Mouse (Mus musculus): ENCODE measurements around the gene Olfr1424. TPM values are rescaled to one million over a fixed set of nuclear protein-coding genes. Genes with fewer than 3 reads are reported as not detected.
"Not testable (repeated sequence)": the region's sequence is repeated elsewhere in the genome, so short reads cannot be mapped to it uniquely, and the experiment has no call there.

The Olfr1424 gene
- not detected in 2 replicates for polyA plus RNA-seq (2015; fragmentation: Nextera tagmentation; extraction: Ambion mirVana)

GRCm38 (mm10) chr19:12062582-12062981, at the start of gene Olfr1424:
Olfr1424 (minus strand) TSS chr19:12062682.
- 90% methylated on average over 1 of the region's 1 CpGs for WGBS
- not testable (repeated sequence) for H3K9ac ChIP-seq (replicated peaks; ENCODE audit: low read length); H3K27me3 ChIP-seq (ENCODE audit: insufficient read depth, low read length); H3K4me1 ChIP-seq (ENCODE audit: insufficient read depth, low read length); H3K4me2 ChIP-seq (replicated peaks; ENCODE audit: low read depth, low read length); H3K36me3 ChIP-seq (ENCODE audit: insufficient read depth, low read length); ATAC-seq (ENCODE audit: low FRiP score, low TSS enrichment); H3K4me3 ChIP-seq (ENCODE audit: low read length); H3K9me3 ChIP-seq (ENCODE audit: low read length); H3K27ac ChIP-seq (ENCODE audit: low read length)

- ATAC-seq (ENCODE audit: low FRiP score, low TSS enrichment): no peak
- Histone ChIP-seq H3K9ac (replicated peaks; ENCODE audit: low read length) (no peak overlapping the region), H3K4me3 (ENCODE audit: low read length) (no peak overlapping the region), H3K9me3 (ENCODE audit: low read length) (no peaks in the 10 kb centered on the region), H3K36me3 (ENCODE audit: insufficient read depth, low read length) (no peaks in the 10 kb centered on the region), H3K27me3 (ENCODE audit: insufficient read depth, low read length) (no peaks in the 10 kb centered on the region), H3K4me2 (replicated peaks; ENCODE audit: low read depth, low read length) (no peak overlapping the region), H3K27ac (ENCODE audit: low read length) (no peak overlapping the region), H3K4me1 (ENCODE audit: insufficient read depth, low read length) (no peaks in the 10 kb centered on the region)
- WGBS: 58% methylated on average over 1 of the region's 1 CpGs
Measured at GRCm38 (mm10) chr19:12104541-12104940, 42.1 kb upstream of the Olfr1424 start.

GRCm38 (mm10) chr19:12103234-12103633, 40.8 kb upstream of the Olfr1424 start, which contains the start of gene Olfr1427:
Olfr1427 (minus strand) TSS chr19:12103334.
- ATAC-seq (ENCODE audit: low FRiP score, low TSS enrichment): no peak
- H3K4me3 ChIP-seq (ENCODE audit: low read length): no peak within 1 kb of the TSS
- 94% methylated on average over 2 of the region's 2 CpGs for WGBS

GRCm38 (mm10) chr19:12091913-12092312, 29.4 kb upstream of the Olfr1424 start, which contains the start of gene Olfr1426:
Olfr1426 (minus strand) TSS chr19:12092013.
- H3K9ac ChIP-seq (replicated peaks; ENCODE audit: low read length): no peak within 1 kb of the TSS
- 78% methylated on average over 1 of the region's 1 CpGs for WGBS
- H3K9me3 ChIP-seq (ENCODE audit: low read length): no peaks in the 10 kb centered on the region
- H3K27me3 ChIP-seq (ENCODE audit: insufficient read depth, low read length): no peaks in the 10 kb centered on the region
- no peak within 1 kb of the TSS for H3K4me2 ChIP-seq (replicated peaks; ENCODE audit: low read depth, low read length)
- no peak within 1 kb of the TSS for H3K4me3 ChIP-seq (ENCODE audit: low read length)
- ATAC-seq (ENCODE audit: low FRiP score, low TSS enrichment): no peak
- no peak within 1 kb of the TSS for H3K27ac ChIP-seq (ENCODE audit: low read length)
- H3K4me1 ChIP-seq (ENCODE audit: insufficient read depth, low read length): no peaks in the 10 kb centered on the region
- H3K36me3 ChIP-seq (ENCODE audit: insufficient read depth, low read length): no peaks in the 10 kb centered on the region

More at GRCm38 (mm10) chr19:12103234-12103633, 40.8 kb upstream of the Olfr1424 start, which contains the start of gene Olfr1427:
- Histone ChIP-seq H3K36me3 (ENCODE audit: insufficient read depth, low read length) (no peaks in the 10 kb centered on the region), H3K9me3 (ENCODE audit: low read length) (no peaks in the 10 kb centered on the region), H3K27me3 (ENCODE audit: insufficient read depth, low read length) (no peaks in the 10 kb centered on the region), H3K4me2 (replicated peaks; ENCODE audit: low read depth, low read length) (no peak within 1 kb of the TSS), H3K27ac (ENCODE audit: low read length) (no peak within 1 kb of the TSS), H3K9ac (replicated peaks; ENCODE audit: low read length) (no peak within 1 kb of the TSS), H3K4me1 (ENCODE audit: insufficient read depth, low read length) (no peaks in the 10 kb centered on the region)

GRCm38 (mm10) chr19:12077631-12078030, 15.1 kb upstream of the Olfr1424 start, which contains the start of gene Olfr1425:
Olfr1425 (minus strand) TSS chr19:12077731.
- not testable (repeated sequence) for ATAC-seq (ENCODE audit: low FRiP score, low TSS enrichment); H3K4me2 ChIP-seq (replicated peaks; ENCODE audit: low read depth, low read length); H3K27me3 ChIP-seq (ENCODE audit: insufficient read depth, low read length); H3K27ac ChIP-seq (ENCODE audit: low read length); H3K9me3 ChIP-seq (ENCODE audit: low read length); H3K36me3 ChIP-seq (ENCODE audit: insufficient read depth, low read length); H3K9ac ChIP-seq (replicated peaks; ENCODE audit: low read length); H3K4me1 ChIP-seq (ENCODE audit: insufficient read depth, low read length); H3K4me3 ChIP-seq (ENCODE audit: low read length)
- 82% methylated on average over 4 of the region's 4 CpGs for WGBS

GRCm38 (mm10) chr19:12069546-12069945, 7.1 kb upstream of the Olfr1424 start:
- not testable (repeated sequence) for H3K9ac ChIP-seq (replicated peaks; ENCODE audit: low read length); H3K9me3 ChIP-seq (ENCODE audit: low read length); H3K27ac ChIP-seq (ENCODE audit: low read length); H3K4me2 ChIP-seq (replicated peaks; ENCODE audit: low read depth, low read length); H3K4me1 ChIP-seq (ENCODE audit: insufficient read depth, low read length); H3K4me3 ChIP-seq (ENCODE audit: low read length); ATAC-seq (ENCODE audit: low FRiP score, low TSS enrichment); H3K36me3 ChIP-seq (ENCODE audit: insufficient read depth, low read length); H3K27me3 ChIP-seq (ENCODE audit: insufficient read depth, low read length)
- WGBS: 89% methylated on average over 1 of the region's 1 CpGs

GRCm38 (mm10) chr19:12067806-12068205, 5.3 kb upstream of the Olfr1424 start:
- WGBS: 69% methylated on average over 1 of the region's 1 CpGs
- not testable (repeated sequence) for ATAC-seq (ENCODE audit: low FRiP score, low TSS enrichment)

GRCm38 (mm10) chr19:12043163-12043562, 19.3 kb downstream of the Olfr1424 start:
- Histone ChIP-seq H3K4me2 (replicated peaks; ENCODE audit: low read depth, low read length) (no peak overlapping the region), H3K4me1 (ENCODE audit: insufficient read depth, low read length) (no peaks in the 10 kb centered on the region), H3K36me3 (ENCODE audit: insufficient read depth, low read length) (no peaks in the 10 kb centered on the region), H3K9me3 (ENCODE audit: low read length) (no peaks in the 10 kb centered on the region), H3K4me3 (ENCODE audit: low read length) (no peak overlapping the region), H3K27me3 (ENCODE audit: insufficient read depth, low read length) (no peaks in the 10 kb centered on the region), H3K27ac (ENCODE audit: low read length) (no peak overlapping the region), H3K9ac (replicated peaks; ENCODE audit: low read length) (no peak overlapping the region)
- ATAC-seq (ENCODE audit: low FRiP score, low TSS enrichment): no peak
- WGBS: 90% methylated on average over 5 of the region's 5 CpGs

More at GRCm38 (mm10) chr19:12067806-12068205, 5.3 kb upstream of the Olfr1424 start:
- H3K27ac ChIP-seq (ENCODE audit: low read length); H3K36me3 ChIP-seq (ENCODE audit: insufficient read depth, low read length); H3K4me1 ChIP-seq (ENCODE audit: insufficient read depth, low read length); H3K9ac ChIP-seq (replicated peaks; ENCODE audit: low read length); H3K9me3 ChIP-seq (ENCODE audit: low read length); H3K27me3 ChIP-seq (ENCODE audit: insufficient read depth, low read length); H3K4me2 ChIP-seq (replicated peaks; ENCODE audit: low read depth, low read length); H3K4me3 ChIP-seq (ENCODE audit: low read length): not testable (repeated sequence)

- H3K27ac ChIP-seq (ENCODE audit: low read length): no peak within 1 kb of the TSS
- no peak for ATAC-seq (ENCODE audit: low FRiP score, low TSS enrichment)
- no peaks in the 10 kb centered on the region for H3K4me1 ChIP-seq (ENCODE audit: insufficient read depth, low read length)
- no peaks in the 10 kb centered on the region for H3K36me3 ChIP-seq (ENCODE audit: insufficient read depth, low read length)
- WGBS: 44% methylated on average over 2 of the region's 2 CpGs
- H3K9ac ChIP-seq (replicated peaks; ENCODE audit: low read length): no peak within 1 kb of the TSS
- no peaks in the 10 kb centered on the region for H3K9me3 ChIP-seq (ENCODE audit: low read length)
- no peak within 1 kb of the TSS for H3K4me3 ChIP-seq (ENCODE audit: low read length)
- H3K4me2 ChIP-seq (replicated peaks; ENCODE audit: low read depth, low read length): no peak within 1 kb of the TSS
- H3K27me3 ChIP-seq (ENCODE audit: insufficient read depth, low read length): no peaks in the 10 kb centered on the region
Measured at GRCm38 (mm10) chr19:12041217-12041616, 21.3 kb downstream of the Olfr1424 start, which contains the start of gene Olfr1423. Olfr1423 (minus strand) TSS chr19:12041317.

- H3K9me3 ChIP-seq (ENCODE audit: low read length): no peaks in the 10 kb centered on the region
- no peak overlapping the region for H3K9ac ChIP-seq (replicated peaks; ENCODE audit: low read length)
- H3K36me3 ChIP-seq (ENCODE audit: insufficient read depth, low read length): no peaks in the 10 kb centered on the region
- no peak overlapping the region for H3K4me2 ChIP-seq (replicated peaks; ENCODE audit: low read depth, low read length)
- H3K27me3 ChIP-seq (ENCODE audit: insufficient read depth, low read length): no peaks in the 10 kb centered on the region
- H3K4me1 ChIP-seq (ENCODE audit: insufficient read depth, low read length): no peaks in the 10 kb centered on the region
- H3K4me3 ChIP-seq (ENCODE audit: low read length): no peak overlapping the region
- no peak overlapping the region for H3K27ac ChIP-seq (ENCODE audit: low read length)
- no peak for ATAC-seq (ENCODE audit: low FRiP score, low TSS enrichment)
Measured at GRCm38 (mm10) chr19:12037727-12038126, 24.8 kb downstream of the Olfr1424 start.

All from kidney, embryonic 16.5 days (tissue).